Mouse (Mus musculus): ENCODE data around the gene Edc4. TPM values are rescaled to one million over a fixed set of nuclear protein-coding genes. Genes with fewer than 3 reads are reported as not detected.

Edc4 gene
- total RNA-seq, 2 experiments from 2014 or later: 63.6 to 67.4 TPM

DNA sequence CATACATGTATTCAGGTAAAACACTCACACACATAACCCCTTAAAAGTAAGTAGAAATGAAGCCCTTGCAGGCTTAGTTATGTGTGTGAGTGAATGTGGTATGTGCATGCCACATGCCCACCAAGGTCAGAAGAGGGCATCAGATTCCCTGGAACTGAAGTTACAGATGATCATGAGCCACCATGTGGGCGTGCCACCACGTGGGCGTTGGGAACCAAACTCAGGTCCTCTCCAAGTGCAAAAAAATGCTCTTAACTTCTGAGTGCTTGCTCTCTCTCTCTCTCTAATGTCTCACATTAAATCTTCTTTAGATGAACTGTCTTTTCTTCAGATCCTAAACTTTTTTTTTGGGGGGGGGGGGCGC is 57.6 kb downstream of the Edc4 start, which contains the start of gene Psmb10:
Gene Psmb10 (minus strand): TSS at position 139 of the 364 bp plus-strand sequence.
- no peak for DNase-seq (ENCODE audit: low spot score in 2 of 2)

DNA sequence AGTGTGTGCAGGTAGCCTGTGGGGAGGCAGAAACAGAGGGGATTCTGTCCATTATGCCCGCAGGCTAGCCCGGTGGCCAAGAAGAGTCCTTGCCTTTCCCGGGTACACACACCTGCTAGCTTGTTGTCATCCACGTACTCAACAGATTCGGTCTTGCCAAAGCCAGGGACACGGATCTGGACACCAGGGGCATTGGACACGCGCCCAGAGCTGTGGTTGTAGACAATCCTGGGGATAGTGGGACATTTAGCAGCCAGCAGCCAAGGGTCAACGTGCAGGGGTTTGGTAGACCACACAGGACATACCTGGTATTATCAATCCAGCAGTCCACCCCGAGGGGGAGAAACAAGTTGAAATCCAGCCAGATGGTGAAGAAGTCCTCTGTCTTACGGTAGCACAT is 61.3 kb downstream of the Edc4 start:
- DNase-seq (ENCODE audit: low spot score in 2 of 2): no peak

DNA sequence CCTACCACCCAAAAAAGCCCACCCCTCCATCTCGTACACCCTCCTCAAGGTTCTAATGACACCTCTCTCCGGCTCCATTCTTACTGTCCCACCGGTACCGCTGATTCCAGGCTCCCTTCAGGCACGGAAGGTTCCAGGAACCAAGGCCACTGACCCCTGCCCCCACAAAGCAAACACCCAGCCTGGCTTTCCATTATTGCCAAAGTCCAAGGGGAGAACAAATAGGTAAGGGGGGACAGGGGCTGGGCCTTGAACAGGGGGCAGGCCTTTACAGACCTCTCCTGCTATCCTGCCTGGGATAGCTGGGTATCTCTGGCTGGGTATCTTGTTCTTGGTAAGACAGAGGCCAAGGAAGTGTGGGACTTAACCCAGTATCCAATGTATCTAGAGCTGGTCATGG is 61.9 kb downstream of the Edc4 start:
- no peak for DNase-seq (ENCODE audit: low spot score in 2 of 2)

DNA sequence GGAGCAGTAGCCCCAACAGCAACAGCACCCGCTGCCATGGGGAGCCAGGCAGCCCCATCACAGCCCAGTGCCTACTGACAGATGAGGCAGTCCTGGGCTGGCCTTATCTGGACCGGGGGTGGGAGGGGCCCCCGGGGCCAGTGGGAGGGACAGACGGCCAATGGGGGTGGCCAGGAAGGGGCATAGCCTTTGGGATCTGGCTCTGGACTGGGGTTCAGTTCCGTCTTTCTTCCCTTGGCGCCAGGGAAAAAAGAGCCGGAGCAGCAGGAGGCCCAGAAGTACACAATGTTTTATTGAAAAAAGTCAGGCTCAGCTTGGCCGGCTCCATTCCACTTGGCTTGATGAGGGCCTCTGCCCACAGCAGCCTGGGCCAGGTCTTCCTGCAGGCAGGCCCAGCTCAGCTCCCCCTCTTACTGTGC is 62.6 kb downstream of the Edc4 start, which contains the start of gene Lcat:
Gene Lcat (minus strand): TSS at position 62 of the 419 bp plus-strand sequence.
- peak in 1 of 2 experiments; percentile 56 for DNase-seq (ENCODE audit: low spot score in 2 of 2)

Other genes starting within 250 kb of the Edc4 start
- 10 to 100 TPM; 80.7 to 84.5 TPM for gene Ctcf, start 244.3 kb upstream of the Edc4 start, total RNA-seq (2021)
- gene Agrp, start 243.5 kb upstream of the Edc4 start, total RNA-seq (2021): not detected
- gene Carmil2, start 194.6 kb upstream of the Edc4 start, total RNA-seq (2021): 10 to 100 TPM; 78.4 to 80.3 TPM
- gene Acd, start 179.8 kb upstream of the Edc4 start, total RNA-seq (2021): 10 to 100 TPM; 46.1 to 47.4 TPM
- gene Pard6a, start 179.7 kb upstream of the Edc4 start, total RNA-seq (2021): 10 to 100 TPM; 34.0 to 34.7 TPM
- under 1 TPM in 1 of 2 experiments, not detected in 1; 0.27 TPM for gene 4933405L10Rik, start 173.2 kb upstream of the Edc4 start, total RNA-seq (2021)
- 1 to 10 TPM; 8.8 to 9.6 TPM for gene Enkd1, start 172.7 kb upstream of the Edc4 start, total RNA-seq (2021)
- 10 to 100 TPM; 19.0 to 23.3 TPM for gene Gfod2, start 122.2 kb upstream of the Edc4 start, total RNA-seq (2021)
- 10 to 100 TPM; 24.7 to 25.7 TPM for gene Ranbp10, start 53.5 kb upstream of the Edc4 start, total RNA-seq (2021)
- gene Tsnaxip1, start 53.1 kb upstream of the Edc4 start, total RNA-seq (2021): under 1 TPM in 1 of 2 experiments, not detected in 1; 0.25 TPM
- gene Cenpt, start 27.6 kb upstream of the Edc4 start, total RNA-seq (2021): 10 to 100 TPM; 12.6 to 12.9 TPM
- gene Thap11, start 25.7 kb upstream of the Edc4 start, total RNA-seq (2021): 10 to 100 TPM; 43.0 to 46.5 TPM
- 10 to 100 TPM; 29.0 to 41.5 TPM for gene Nutf2, start 20.3 kb upstream of the Edc4 start, total RNA-seq (2021)
- gene Nrn1l, start 12.7 kb downstream of the Edc4 start, total RNA-seq (2021): under 1 TPM; 0.57 to 0.99 TPM
- gene Pskh1, start 19.6 kb downstream of the Edc4 start, total RNA-seq (2021): 1 to 10 TPM; 6.5 to 7.3 TPM
- 1 to 10 TPM; 1.1 to 1.8 TPM for gene Ctrl, start 53.0 kb downstream of the Edc4 start, total RNA-seq (2021)
- gene Psmb10, start 57.6 kb downstream of the Edc4 start, total RNA-seq (2021): 10 to 100 TPM; 62.5 to 74.3 TPM
- 10 to 100 TPM; 31.7 to 38.4 TPM for gene Lcat, start 62.5 kb downstream of the Edc4 start, total RNA-seq (2021)
- gene Slc12a4, start 85.2 kb downstream of the Edc4 start, total RNA-seq (2021): 10 to 100 TPM; 18.6 to 20.8 TPM
- not detected for gene Dpep3, start 98.5 kb downstream of the Edc4 start, total RNA-seq (2021)
- 10 to 100 TPM; 15.6 to 16.2 TPM for gene Dus2, start 110.5 kb downstream of the Edc4 start, total RNA-seq (2021)
- gene Dpep2nb, start 125.1 kb downstream of the Edc4 start, total RNA-seq (2021): not detected
- 10 to 100 TPM; 14.3 to 15.4 TPM for gene Ddx28, start 131.0 kb downstream of the Edc4 start, total RNA-seq (2021)
- gene Nfatc3, start 178.0 kb downstream of the Edc4 start, total RNA-seq (2021): 10 to 100 TPM; 10.9 to 12.0 TPM